Mouse (Mus musculus) kidney, embryonic 16.5 days (tissue): ENCODE measurements around the gene Wnt7a. TPM values are rescaled to one million over a fixed set of nuclear protein-coding genes. Genes with fewer than 3 reads are reported as not detected.

Source experiments
- ATAC-seq: fragments of 200-750 bp; cut with Nextera tagmentation; 2 replicates; pipeline ENCODE4 v1.8.0; 2017; ENCODE audit warnings: moderate TSS enrichment; ENCODE audit not compliant: low FRiP score, low TSS enrichment
- H3K27ac ChIP-seq: fragments of 300-500 bp; sonication (generic); 2 replicates; pipeline ENCODE4 v1.5.1; 2014; ENCODE audit warnings: low read length
- H3K27me3 ChIP-seq: fragments of 300-500 bp; sonication (generic); 2 replicates; pipeline ENCODE4 v1.6.1; 2014; ENCODE audit warnings: low read length, control low read depth, mixed read lengths; ENCODE audit not compliant: insufficient read depth
- H3K36me3 ChIP-seq: fragments of 300-500 bp; sonication (generic); 2 replicates; pipeline ENCODE4 v1.6.1; 2014; ENCODE audit warnings: low read length, control low read depth, mixed read lengths; ENCODE audit not compliant: insufficient read depth
- H3K4me1 ChIP-seq: fragments of 300-500 bp; sonication (generic); 2 replicates; pipeline ENCODE4 v1.6.1; 2014; ENCODE audit warnings: low read length, control low read depth, mixed read lengths; ENCODE audit not compliant: insufficient read depth
- H3K4me2 ChIP-seq: fragments of 300-500 bp; sonication (generic); replicated peaks from 2 replicates; pipeline ENCODE4 v1.6.1; 2014; ENCODE audit warnings: low read depth, low read length
- H3K4me3 ChIP-seq: fragments of 300-500 bp; sonication (generic); 2 replicates; pipeline ENCODE4 v1.5.1; 2014; ENCODE audit warnings: mild to moderate bottlenecking, low read length
- H3K9ac ChIP-seq: fragments of 300-500 bp; sonication (generic); replicated peaks from 2 replicates; pipeline ENCODE4 v1.6.1; 2014; ENCODE audit warnings: low read length
- H3K9me3 ChIP-seq: fragments of 300-500 bp; sonication (generic); 2 replicates; pipeline ENCODE4 v1.6.1; 2016; ENCODE audit warnings: low read length, control low read depth
- whole genome bisulfite sequencing: fragments of 180-500 bp; shearing (Covaris S2); extraction: QIAGEN DNeasy Blood & Tissue Kit; methylation state at CpG from one replicate; pipeline ENCODE4 v1.1.7; 2014; 5-methylcytosine and 5-hydroxymethylcytosine counted together
- polyA plus RNA-seq: library from polyadenylated mRNA; unstranded; fragments of >200 nt; fragmentation: Nextera tagmentation; extraction: Ambion mirVana; gene quantifications from 2 replicates; pipeline ENCODE4 v1.2.1, GENCODE M21; 2015

Gene Wnt7a
- polyA plus RNA-seq, 1 experiment from 2014 or later, result 0.44 TPM

DNA sequence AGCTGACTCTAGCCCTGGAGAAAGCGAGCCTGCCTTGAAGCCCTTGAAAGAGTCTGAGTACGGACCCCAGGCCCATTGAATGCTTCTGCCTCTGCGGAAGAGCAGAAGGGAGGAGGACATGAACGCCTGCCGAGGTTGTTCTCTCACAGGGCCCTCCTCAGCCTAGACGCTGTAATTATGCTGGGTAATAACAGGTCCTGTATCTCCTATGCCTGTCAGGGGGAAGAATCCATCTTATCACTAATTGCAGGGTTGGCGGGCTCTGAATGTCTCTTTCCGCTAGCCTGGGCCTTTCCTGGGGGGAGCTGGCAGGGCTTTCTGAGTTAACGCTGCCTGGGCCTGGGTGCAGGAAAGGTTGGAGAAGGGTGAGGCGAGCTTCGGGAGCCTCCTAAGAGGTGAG lies 86.4 kb downstream of the Wnt7a start:
- Histone ChIP-seq H3K36me3 (no peaks in the 10 kb centered on the region), H3K4me1 (no peaks in the 10 kb centered on the region), H3K27me3 (no peaks in the 10 kb centered on the region), H3K4me3 (no peak overlapping the region), H3K4me2 (no peak overlapping the region), H3K27ac (no peak overlapping the region), H3K9me3 (no peaks in the 10 kb centered on the region), H3K9ac (no peak overlapping the region)
- no peak for ATAC-seq
- WGBS, result 62% methylated on average over 11 of the region's 11 CpGs

DNA sequence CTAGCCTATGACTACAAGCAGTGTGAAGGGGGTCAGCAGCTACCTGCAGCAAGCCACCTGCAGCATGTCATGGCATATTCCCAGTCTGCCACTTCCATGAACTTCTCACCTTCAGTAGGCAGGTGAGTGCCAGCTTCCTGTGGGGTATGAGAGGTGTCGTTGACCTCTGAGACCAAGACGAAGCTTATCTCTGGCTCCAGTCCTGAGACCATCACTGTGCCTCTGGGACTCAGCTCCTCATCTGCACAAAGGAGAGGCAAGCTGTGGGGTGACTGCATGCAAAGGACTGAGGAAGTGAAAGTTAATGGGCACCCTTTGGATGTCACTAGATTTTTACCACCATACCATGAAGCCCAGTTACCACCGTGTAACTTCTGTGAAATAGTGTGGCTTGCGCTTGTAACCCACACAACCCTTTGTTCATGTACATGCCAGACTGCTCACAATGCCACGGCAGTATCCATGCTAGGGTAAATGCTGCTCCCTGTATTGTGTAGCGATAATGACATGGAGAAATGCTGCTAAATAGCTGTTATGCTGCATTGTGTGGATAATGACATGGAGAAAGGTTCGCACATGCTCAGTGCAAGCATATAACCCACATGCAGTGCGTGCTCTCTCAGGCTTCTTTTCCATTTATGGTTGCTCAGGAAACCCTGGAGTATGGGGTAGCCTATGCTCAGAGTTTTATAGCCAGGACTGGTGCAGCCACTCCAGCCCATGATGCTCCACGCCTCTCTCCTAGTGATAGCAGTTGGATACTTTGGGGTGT lies 89.0 kb downstream of the Wnt7a start:
- Histone ChIP-seq H3K4me3 (no peak overlapping the region), H3K27me3 (no peaks in the 10 kb centered on the region), H3K9me3 (peaks cover 6% of the 10 kb centered on the region; the same call in 1 of the 2 replicates), H3K4me2 (no peak overlapping the region), H3K4me1 (no peaks in the 10 kb centered on the region), H3K9ac (no peak overlapping the region), H3K27ac (no peak overlapping the region), H3K36me3 (no peaks in the 10 kb centered on the region)
- 89% methylated on average over 9 of the region's 9 CpGs for WGBS
- ATAC-seq, result no peak

Other genes with a start within 250 kb of the Wnt7a start
- 39.8 and 43.8 TPM in 2 replicates for gene Fbln2, start 198.9 kb downstream of the Wnt7a start, polyA plus RNA-seq
- gene Chchd4, start 62.2 kb upstream of the Wnt7a start, polyA plus RNA-seq, result 32.8 and 34.2 TPM in 2 replicates
- 52.3 and 54.3 TPM in 2 replicates for gene Tmem43, start 62.3 kb upstream of the Wnt7a start, polyA plus RNA-seq
- 28.9 and 30.3 TPM in 2 replicates for gene Xpc, start 104.5 kb upstream of the Wnt7a start, polyA plus RNA-seq
- gene Lsm3, start 104.6 kb upstream of the Wnt7a start, polyA plus RNA-seq, result 251 and 258 TPM in 2 replicates